Mouse (Mus musculus): ENCODE results near the gene C1qtnf2. TPM values are rescaled to one million over a fixed set of nuclear protein-coding genes. Genes with fewer than 3 reads are reported as not detected.

C1qtnf2 gene
- total RNA-seq, 1 experiment from 2014 or later: 6.7 TPM

DNA sequence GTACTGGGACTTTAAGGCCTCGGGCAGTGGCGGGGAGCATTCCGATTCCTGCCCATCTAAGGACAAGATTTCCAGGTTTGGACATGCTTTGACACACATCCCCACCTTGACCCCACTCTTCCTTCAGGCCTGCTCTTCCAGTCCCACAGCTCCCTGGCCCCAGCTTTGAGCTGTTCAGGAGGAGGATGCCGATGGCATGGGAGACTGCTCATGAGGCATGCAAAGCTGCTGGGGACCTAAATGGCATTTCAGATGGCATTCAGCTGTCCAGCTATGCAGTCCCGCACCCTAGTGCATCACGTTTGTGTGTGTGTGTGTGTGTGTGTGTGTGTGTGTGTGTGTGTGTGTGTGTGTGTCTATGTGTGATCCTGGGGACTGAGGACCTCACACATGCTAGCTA lies 63.0 kb downstream of the C1qtnf2 start:
- DNase-seq: no peak

- DNase-seq: no peak
These were observed 65.8 kb downstream of the C1qtnf2 start for GRCm38 (mm10) chr11:43539863-43540262.

Other genes starting within 250 kb of the C1qtnf2 start
- 39.1 and 47.9 TPM in 2 replicates for gene Pttg1, start 48.0 kb upstream of the C1qtnf2 start, total RNA-seq (2021)
- gene Slu7, start 40.5 kb upstream of the C1qtnf2 start, total RNA-seq (2021): 41.8 and 48.1 TPM in 2 replicates
- 3.2 and 3.9 TPM in 2 replicates for gene Ccnjl, start 54.5 kb downstream of the C1qtnf2 start, total RNA-seq (2021)
- gene 4933415A04Rik, start 112.8 kb downstream of the C1qtnf2 start, total RNA-seq (2021): 1.0 and 1.1 TPM in 2 replicates
- gene Fabp6, start 127.3 kb downstream of the C1qtnf2 start, total RNA-seq (2021): not detected in 2 replicates
- gene Pwwp2a, start 207.7 kb downstream of the C1qtnf2 start, total RNA-seq (2021): 37.7 and 43.2 TPM in 2 replicates